Mouse (Mus musculus) midbrain, embryonic 14.5 days (tissue): ENCODE measurements around the gene Chd1. TPM values are rescaled to one million over a fixed set of nuclear protein-coding genes. Genes with fewer than 3 reads are reported as not detected.

ENCODE experiments used
- ATAC-seq: fragments of 200-750 bp; cut with Nextera tagmentation; 2 replicates; pipeline ENCODE4 v1.8.0; 2017; ENCODE audit warnings: moderate number of reproducible peaks, moderate library complexity; ENCODE audit not compliant: low FRiP score, low TSS enrichment
- DNase-seq: peaks from one replicate; pipeline ENCODE4 v3.0.0-alpha.2; 2015
- H3K27ac ChIP-seq: fragments of 300-500 bp; sonication (generic); replicated peaks from 2 replicates; pipeline ENCODE4 v1.5.1; 2014; ENCODE audit warnings: mild to moderate bottlenecking, low read depth, low read length, moderate library complexity
- H3K27me3 ChIP-seq: fragments of 300-500 bp; sonication (generic); 2 replicates; pipeline ENCODE4 v1.6.1; 2014; ENCODE audit warnings: low read length, control low read depth, mixed read lengths; ENCODE audit not compliant: control insufficient read depth, insufficient read depth
- H3K36me3 ChIP-seq: fragments of 300-500 bp; sonication (generic); 2 replicates; pipeline ENCODE4 v1.6.1; 2014; ENCODE audit warnings: low read length, control low read depth; ENCODE audit not compliant: control insufficient read depth, insufficient read depth
- H3K4me1 ChIP-seq: fragments of 300-500 bp; sonication (generic); 2 replicates; pipeline ENCODE4 v1.6.1; 2014; ENCODE audit warnings: mild to moderate bottlenecking, antibody characterized with exemption, low read length, control low read depth; ENCODE audit not compliant: control insufficient read depth, insufficient read depth
- H3K4me2 ChIP-seq: fragments of 300-500 bp; sonication (generic); 2 replicates; pipeline ENCODE4 v1.6.1; 2014; ENCODE audit warnings: mild to moderate bottlenecking, low read length, moderate library complexity
- H3K4me3 ChIP-seq: fragments of 300-500 bp; sonication (generic); replicated peaks from 2 replicates; pipeline ENCODE4 v1.5.1; 2014; ENCODE audit warnings: low read depth, low read length
- H3K9ac ChIP-seq: fragments of 300-500 bp; sonication (generic); replicated peaks from 2 replicates; pipeline ENCODE4 v1.6.1; 2014; ENCODE audit warnings: mild to moderate bottlenecking, low read length, moderate library complexity
- H3K9me3 ChIP-seq: fragments of 300-500 bp; sonication (generic); 2 replicates; pipeline ENCODE4 v1.6.1; 2016; ENCODE audit warnings: low read length, control low read depth, mixed read lengths; ENCODE audit not compliant: control insufficient read depth
- WGBS: fragments of 180-500 bp; shearing (Covaris S2); extraction: QIAGEN DNeasy Blood & Tissue Kit; methylation state at CpG from one replicate; pipeline ENCODE4 v1.1.7; 2014; 5-methylcytosine and 5-hydroxymethylcytosine counted together
- polyA plus RNA-seq: library from polyadenylated mRNA; unstranded; fragments of >200 nt; fragmentation: Nextera tagmentation; extraction: Ambion mirVana; gene quantifications from 2 replicates; pipeline ENCODE4 v1.2.1, GENCODE M21; 2014

Chd1 gene
- polyA plus RNA-seq, 1 experiment from 2014 or later = 25.1 TPM

DNA sequence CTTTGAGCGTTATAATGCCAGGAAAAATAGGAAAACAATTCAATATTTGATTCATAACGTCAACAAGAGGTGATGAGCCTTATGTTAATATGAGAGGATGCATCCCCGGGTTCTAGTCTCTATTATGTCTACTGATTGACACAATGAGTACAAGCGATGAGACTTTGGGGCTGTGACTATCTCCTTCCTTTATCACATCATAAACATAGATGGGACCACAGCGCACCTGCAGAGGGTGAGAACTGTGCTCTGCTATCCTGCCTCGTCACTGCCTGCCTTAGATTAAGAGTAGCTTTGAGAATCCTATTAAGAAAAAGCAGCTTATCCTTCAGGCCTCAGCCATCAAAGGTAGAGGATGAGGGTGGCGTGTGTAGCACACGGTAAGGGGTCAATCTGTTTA, 85.9 kb downstream of the Chd1 start:
- H3K4me2 ChIP-seq = no peak overlapping the region
- no peak overlapping the region for H3K27ac ChIP-seq
- no peaks in the 10 kb centered on the region for H3K4me1 ChIP-seq
- no peaks in the 10 kb centered on the region for H3K36me3 ChIP-seq
- H3K9ac ChIP-seq = no peak overlapping the region
- H3K4me3 ChIP-seq = no peak overlapping the region
- WGBS = 79% methylated on average over 8 of the region's 8 CpGs
- H3K27me3 ChIP-seq = no peaks in the 10 kb centered on the region
- no peak for DNase-seq
- ATAC-seq = no peak
- no peaks in the 10 kb centered on the region for H3K9me3 ChIP-seq

GRCm38 (mm10) chr17:15799195-15799793, 94.5 kb downstream of the Chd1 start:
- H3K4me3 ChIP-seq = no peak overlapping the region
- no peak for DNase-seq
- no peaks in the 10 kb centered on the region for H3K36me3 ChIP-seq
- no peak overlapping the region for H3K4me2 ChIP-seq
- WGBS = 43% methylated on average over 3 of the region's 3 CpGs
- H3K27me3 ChIP-seq = no peaks in the 10 kb centered on the region
- no peaks in the 10 kb centered on the region for H3K4me1 ChIP-seq
- no peak overlapping the region for H3K9ac ChIP-seq
- H3K9me3 ChIP-seq = no peaks in the 10 kb centered on the region
- ATAC-seq = no peak
- H3K27ac ChIP-seq = no peak overlapping the region

- peaks cover 16% of the 10 kb centered on the region for H3K4me1 ChIP-seq
- no peak overlapping the region for H3K4me3 ChIP-seq
- H3K27me3 ChIP-seq = no peaks in the 10 kb centered on the region
- WGBS = 54% methylated on average over 15 of the region's 15 CpGs
- no peak overlapping the region for H3K27ac ChIP-seq
- H3K36me3 ChIP-seq = peaks cover 17% of the 10 kb centered on the region
- DNase-seq (peak; percentile 72), ATAC-seq (peak; percentile 27; the same call in 1 of the 2 replicates)
- H3K4me2 ChIP-seq = no peak overlapping the region
- H3K9me3 ChIP-seq = no peaks in the 10 kb centered on the region
- H3K9ac ChIP-seq = no peak overlapping the region
Measured at GRCm38 (mm10) chr17:15804008-15804812, 99.4 kb downstream of the Chd1 start.

DNA sequence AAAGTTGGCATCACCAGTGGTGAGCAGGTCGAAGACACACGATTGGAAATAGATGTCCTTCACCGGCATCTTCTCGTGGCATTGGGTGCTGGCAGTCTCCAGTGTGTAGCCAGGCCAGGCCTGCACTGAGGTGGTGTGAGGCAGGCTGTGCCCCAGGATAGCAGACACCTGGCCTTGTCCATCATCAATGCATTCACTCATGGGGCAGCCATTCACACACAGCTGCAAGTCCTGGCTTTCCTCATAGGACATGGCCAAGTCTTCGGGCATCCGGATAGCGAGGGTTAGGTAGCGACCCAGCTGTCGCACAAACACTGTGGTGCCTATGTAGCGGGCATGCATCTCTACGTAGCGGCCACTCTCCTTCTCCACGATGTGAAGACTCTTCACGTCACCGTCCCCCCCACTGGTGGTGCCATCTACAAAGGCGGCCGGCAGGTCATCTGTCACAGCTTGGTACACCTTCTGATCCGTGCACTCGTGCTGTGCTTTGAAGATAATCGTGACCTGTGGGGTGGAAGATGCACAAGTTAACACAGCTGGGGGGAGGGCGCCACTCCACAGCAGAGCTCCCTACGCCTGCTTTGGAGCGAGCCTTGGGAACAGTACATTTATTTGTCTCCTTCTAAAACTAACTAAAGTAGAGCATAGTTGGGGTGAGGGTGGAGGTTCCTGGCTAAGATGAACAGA, 102.7 kb downstream of the Chd1 start:
- WGBS = 83% methylated on average over 23 of the region's 23 CpGs
- H3K4me3 ChIP-seq = no peak overlapping the region
- no peak overlapping the region for H3K4me2 ChIP-seq
- no peaks in the 10 kb centered on the region for H3K9me3 ChIP-seq
- ATAC-seq (peak; percentile 17; the same call in 1 of the 2 replicates), DNase-seq (no peak)
- H3K4me1 ChIP-seq = peaks cover 38% of the 10 kb centered on the region
- no peaks in the 10 kb centered on the region for H3K27me3 ChIP-seq
- no peak overlapping the region for H3K27ac ChIP-seq
- H3K9ac ChIP-seq = no peak overlapping the region
- H3K36me3 ChIP-seq = peaks cover 22% of the 10 kb centered on the region

- WGBS = 22% methylated on average over 4 of the region's 4 CpGs
Measured at GRCm38 (mm10) chr17:15808015-15808414, 103.2 kb downstream of the Chd1 start.

GRCm38 (mm10) chr17:15808468-15809374, 104.0 kb downstream of the Chd1 start:
- DNase-seq (peak; percentile 36), ATAC-seq (no peak)
- peak overlapping the region; percentile 54; the same call in 1 of the 2 replicates for H3K27ac ChIP-seq
- WGBS = 20% methylated on average over 10 of the region's 10 CpGs
- no peak overlapping the region for H3K4me2 ChIP-seq
- no peak overlapping the region for H3K4me3 ChIP-seq
- peak overlapping the region; percentile 14; the same call in 1 of the 2 replicates for H3K9ac ChIP-seq
- H3K4me1 ChIP-seq = peaks cover 42% of the 10 kb centered on the region
- no peaks in the 10 kb centered on the region for H3K9me3 ChIP-seq
- H3K27me3 ChIP-seq = no peaks in the 10 kb centered on the region
- H3K36me3 ChIP-seq = peaks cover 30% of the 10 kb centered on the region

More at GRCm38 (mm10) chr17:15808015-15808414, 103.2 kb downstream of the Chd1 start:
- no peaks in the 10 kb centered on the region for H3K27me3 ChIP-seq
- no peak overlapping the region for H3K9ac ChIP-seq
- ATAC-seq (0 out of 2 replicates have a peak, but pooled peaks have one; percentile 42), DNase-seq (peak; percentile 52)
- peaks cover 26% of the 10 kb centered on the region for H3K36me3 ChIP-seq
- no peaks in the 10 kb centered on the region for H3K9me3 ChIP-seq
- no peak overlapping the region for H3K27ac ChIP-seq
- peaks cover 40% of the 10 kb centered on the region for H3K4me1 ChIP-seq
- H3K4me2 ChIP-seq = no peak overlapping the region
- no peak overlapping the region for H3K4me3 ChIP-seq

- Histone ChIP-seq H3K4me2 (no peak overlapping the region), H3K4me1 (peaks cover 52% of the 10 kb centered on the region), H3K9me3 (no peaks in the 10 kb centered on the region), H3K36me3 (peaks cover 30% of the 10 kb centered on the region), H3K27me3 (no peaks in the 10 kb centered on the region), H3K9ac (no peak overlapping the region), H3K4me3 (no peak overlapping the region), H3K27ac (no peak overlapping the region)
- DNase-seq (no peak), ATAC-seq (no peak)
- 36% methylated on average over 2 of the region's 2 CpGs for WGBS
Measured at GRCm38 (mm10) chr17:15809949-15810348, 105.2 kb downstream of the Chd1 start.
